Mouse (Mus musculus) limb, embryonic 13.5 days (tissue): ENCODE measurements around the gene 2810408A11Rik. TPM values are rescaled to one million over a fixed set of nuclear protein-coding genes. Genes with fewer than 3 reads are reported as not detected.
"Not testable (repeated sequence)": the region's sequence is repeated elsewhere in the genome, so short reads cannot be mapped to it uniquely, and the experiment has no call there.

Source experiments
- ATAC-seq: fragments of 200-750 bp; cut with Nextera tagmentation; 2 replicates; pipeline ENCODE4 v1.8.0; 2017; ENCODE audit warnings: low read depth, moderate number of reproducible peaks, moderate TSS enrichment; ENCODE audit not compliant: low FRiP score
- H3K27ac ChIP-seq: fragments of 300-500 bp; sonication (generic); 2 replicates; pipeline ENCODE4 v1.5.1; 2015; ENCODE audit warnings: inconsistent platforms, mild to moderate bottlenecking, moderate library complexity
- H3K27me3 ChIP-seq: fragments of 300-500 bp; sonication (generic); 2 replicates; pipeline ENCODE4 v1.6.1; 2015; ENCODE audit warnings: mild to moderate bottlenecking, inconsistent platforms
- H3K36me3 ChIP-seq: fragments of 300-500 bp; sonication (generic); 2 replicates; pipeline ENCODE4 v1.6.1; 2015; ENCODE audit warnings: inconsistent platforms, mild to moderate bottlenecking, moderate library complexity
- H3K4me1 ChIP-seq: fragments of 300-500 bp; sonication (generic); 2 replicates; pipeline ENCODE4 v1.6.1; 2015; ENCODE audit warnings: inconsistent platforms
- H3K4me2 ChIP-seq: fragments of 300-500 bp; sonication (generic); replicated peaks from 2 replicates; pipeline ENCODE4 v1.6.1; 2015; ENCODE audit warnings: inconsistent platforms, mild to moderate bottlenecking, moderate library complexity
- H3K4me3 ChIP-seq: fragments of 300-500 bp; sonication (generic); 2 replicates; pipeline ENCODE4 v1.5.1; 2015; ENCODE audit warnings: moderate library complexity, mild to moderate bottlenecking, inconsistent platforms
- H3K9ac ChIP-seq: fragments of 300-500 bp; sonication (generic); 2 replicates; pipeline ENCODE4 v1.6.1; 2015; ENCODE audit warnings: mild to moderate bottlenecking, inconsistent platforms
- H3K9me3 ChIP-seq: fragments of 300-500 bp; sonication (generic); 2 replicates; pipeline ENCODE4 v1.6.1; 2016; ENCODE audit warnings: inconsistent platforms
- WGBS: fragments of 180-500 bp; shearing (Covaris S2); methylation state at CpG from one replicate; pipeline ENCODE4 v1.1.7; 2015; 5-methylcytosine and 5-hydroxymethylcytosine counted together
- polyA plus RNA-seq: library from polyadenylated mRNA; unstranded; fragments of >200 nt; fragmentation: Nextera tagmentation; extraction: Ambion mirVana; gene quantifications from 2 replicates; pipeline ENCODE4 v1.2.1, GENCODE M21; 2015

The 2810408A11Rik gene
- polyA plus RNA-seq, 1 experiment from 2014 or later: 16.1 TPM

DNA sequence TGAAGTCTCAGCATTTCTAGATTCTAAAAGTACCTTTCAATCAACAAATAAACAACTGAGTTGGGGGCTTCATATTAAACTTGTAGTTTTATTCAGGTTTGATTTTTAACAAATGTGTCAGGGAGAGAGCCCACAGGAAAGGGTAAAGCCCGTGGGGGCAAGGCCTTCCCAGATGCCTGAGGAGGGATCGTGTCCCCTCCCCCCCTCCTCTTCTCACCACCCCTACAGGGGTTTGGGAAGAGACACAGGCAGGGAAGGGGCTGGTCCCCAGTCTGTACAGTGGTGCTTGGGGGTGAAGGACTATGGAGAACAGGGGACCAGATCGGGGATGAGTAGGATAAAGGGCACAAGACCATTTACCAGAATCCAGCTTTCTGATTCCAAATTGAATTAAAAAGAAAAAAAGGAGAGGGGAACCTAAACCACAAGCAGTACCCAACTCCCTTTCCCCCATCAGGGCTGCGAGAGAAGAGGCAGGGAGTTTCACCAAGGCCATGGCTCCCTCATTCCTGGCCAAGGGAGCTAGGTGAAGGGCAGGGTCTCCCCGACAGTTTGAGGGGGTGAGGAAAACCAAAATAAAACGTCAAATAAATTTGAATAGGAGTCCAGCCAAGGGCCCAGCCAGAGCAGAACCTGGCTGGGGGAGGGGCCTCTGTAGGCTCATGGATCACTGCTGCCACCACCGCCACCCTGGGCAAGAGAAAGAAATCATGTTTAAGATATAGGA, 16.0 kb upstream of the 2810408A11Rik start:
- not testable (repeated sequence) for H3K4me2 ChIP-seq, ATAC-seq
- H3K36me3 ChIP-seq: peaks cover 65% of the 10 kb centered on the region

DNA sequence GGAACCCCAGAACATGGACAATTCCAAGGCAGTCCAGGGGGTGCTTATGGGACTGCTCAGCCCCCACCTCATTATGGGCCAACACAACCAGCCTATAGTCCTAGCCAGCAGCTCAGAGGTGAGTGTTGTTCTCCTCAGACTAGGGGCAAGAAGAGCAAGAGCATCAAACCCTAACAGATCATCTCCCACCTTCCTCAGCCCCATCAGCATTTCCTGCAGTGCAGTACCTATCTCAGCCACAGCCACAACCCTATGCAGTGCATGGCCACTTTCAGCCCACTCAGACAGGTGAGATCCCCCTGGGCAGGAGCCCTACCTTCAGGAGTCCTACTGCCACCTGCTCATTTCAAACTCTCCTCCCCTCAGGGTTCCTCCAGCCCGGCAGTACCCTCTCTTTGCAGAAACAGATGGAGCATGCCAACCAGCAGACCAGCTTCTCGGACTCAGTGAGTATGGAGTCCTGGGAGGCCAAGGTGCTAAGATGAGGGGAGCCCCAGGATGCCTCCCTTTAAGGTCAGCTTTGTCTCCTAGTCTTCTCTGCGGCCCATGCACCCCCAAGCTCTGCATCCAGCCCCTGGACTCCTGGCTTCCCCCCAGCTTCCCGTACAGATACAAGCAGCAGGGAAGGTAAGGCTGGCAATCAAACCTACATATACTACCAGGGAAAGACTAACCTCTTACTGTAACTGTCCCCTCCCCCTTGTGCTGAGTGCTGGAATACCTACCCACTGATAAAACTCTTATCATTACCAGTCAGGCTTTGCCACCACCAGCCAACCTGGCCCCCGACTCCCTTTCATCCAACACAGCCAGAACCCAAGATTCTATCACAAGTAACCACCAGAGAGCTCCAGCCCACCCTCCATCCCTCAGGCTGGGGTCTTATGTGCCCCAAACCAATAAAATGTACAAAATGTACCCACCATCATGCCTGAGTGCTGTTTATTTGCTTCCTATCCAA, 15.2 kb upstream of the 2810408A11Rik start:
- Histone ChIP-seq H3K4me2 (peak overlapping the region; percentile 81), H3K4me1 (peaks cover 45% of the 10 kb centered on the region), H3K27me3 (no peaks in the 10 kb centered on the region), H3K27ac (no peak overlapping the region), H3K4me3 (peak overlapping the region; percentile 87), H3K9ac (peak overlapping the region; percentile 3; the same call in 1 of the 2 replicates), H3K36me3 (peaks cover 74% of the 10 kb centered on the region), H3K9me3 (no peaks in the 10 kb centered on the region)
- no peak for ATAC-seq
- 76% methylated on average over 5 of the region's 5 CpGs for WGBS

More for the DNA sequence above, 16.0 kb upstream of the 2810408A11Rik start:
- peaks cover 45% of the 10 kb centered on the region for H3K4me1 ChIP-seq
- not testable (repeated sequence) for H3K9me3 ChIP-seq, H3K27ac ChIP-seq, H3K27me3 ChIP-seq, H3K9ac ChIP-seq, H3K4me3 ChIP-seq
- WGBS: 59% methylated on average over 7 of the region's 7 CpGs

DNA sequence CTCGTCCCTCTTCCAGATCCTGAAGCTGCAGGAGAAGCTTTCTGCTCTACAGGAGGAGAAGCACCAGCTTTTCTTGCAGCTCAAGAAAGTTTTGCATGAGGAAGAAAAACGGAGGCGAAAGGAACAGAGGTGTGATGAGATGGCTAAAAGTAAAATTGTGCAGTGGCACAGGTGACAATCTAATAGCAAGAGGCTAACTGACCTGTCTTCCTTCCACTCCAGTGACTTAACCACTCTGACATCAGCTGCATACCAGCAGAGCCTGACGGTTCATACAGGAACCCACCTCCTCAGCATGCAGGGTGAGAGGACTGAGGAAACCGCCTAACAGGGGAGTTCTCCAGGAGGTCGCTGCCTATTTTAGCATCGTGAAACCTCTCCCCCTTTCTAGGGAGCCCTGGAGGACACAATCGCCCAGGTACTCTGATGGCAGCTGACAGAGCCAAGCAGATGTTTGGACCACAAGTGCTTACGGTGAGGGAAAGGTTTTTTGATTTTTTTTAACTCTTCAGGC, 14.2 kb upstream of the 2810408A11Rik start:
- WGBS: 32% methylated on average over 9 of the region's 9 CpGs
- peak overlapping the region; percentile 87 for H3K4me3 ChIP-seq
- H3K9me3 ChIP-seq: no peaks in the 10 kb centered on the region
- H3K27ac ChIP-seq: no peak overlapping the region
- H3K4me2 ChIP-seq: peak overlapping the region; percentile 81
- no peak for ATAC-seq
- H3K9ac ChIP-seq: peak overlapping the region; percentile 92
- peaks cover 45% of the 10 kb centered on the region for H3K4me1 ChIP-seq
- peaks cover 84% of the 10 kb centered on the region for H3K36me3 ChIP-seq
- H3K27me3 ChIP-seq: no peaks in the 10 kb centered on the region

DNA sequence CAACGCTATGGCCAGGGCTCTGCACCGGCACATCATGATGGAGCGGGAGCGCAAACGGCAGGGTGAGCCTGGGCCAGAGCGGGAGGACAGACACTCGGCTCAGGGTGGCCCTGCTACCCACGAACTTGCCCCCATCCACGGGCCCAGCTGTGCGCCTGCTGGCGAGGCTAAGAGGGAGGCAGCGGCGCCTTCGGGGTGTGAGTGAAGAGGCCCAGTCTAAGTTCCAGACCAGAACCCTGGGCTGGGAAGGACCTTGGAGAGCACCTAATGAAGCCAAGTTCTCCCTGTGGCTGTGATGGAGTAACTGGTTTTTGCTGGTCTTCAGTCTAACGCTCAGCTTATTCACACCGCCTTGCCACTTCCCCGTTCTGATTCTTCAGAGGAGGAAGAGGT, 13.6 kb upstream of the 2810408A11Rik start:
- ATAC-seq: no peak
- H3K27me3 ChIP-seq: no peaks in the 10 kb centered on the region
- peak overlapping the region; percentile 92 for H3K27ac ChIP-seq
- peaks cover 88% of the 10 kb centered on the region for H3K36me3 ChIP-seq
- peaks cover 41% of the 10 kb centered on the region for H3K4me1 ChIP-seq
- peak overlapping the region; percentile 92 for H3K9ac ChIP-seq
- peak overlapping the region; percentile 81 for H3K4me2 ChIP-seq
- no peaks in the 10 kb centered on the region for H3K9me3 ChIP-seq
- WGBS: under 1% methylated on average over 17 of the region's 17 CpGs
- peak overlapping the region; percentile 87 for H3K4me3 ChIP-seq

DNA sequence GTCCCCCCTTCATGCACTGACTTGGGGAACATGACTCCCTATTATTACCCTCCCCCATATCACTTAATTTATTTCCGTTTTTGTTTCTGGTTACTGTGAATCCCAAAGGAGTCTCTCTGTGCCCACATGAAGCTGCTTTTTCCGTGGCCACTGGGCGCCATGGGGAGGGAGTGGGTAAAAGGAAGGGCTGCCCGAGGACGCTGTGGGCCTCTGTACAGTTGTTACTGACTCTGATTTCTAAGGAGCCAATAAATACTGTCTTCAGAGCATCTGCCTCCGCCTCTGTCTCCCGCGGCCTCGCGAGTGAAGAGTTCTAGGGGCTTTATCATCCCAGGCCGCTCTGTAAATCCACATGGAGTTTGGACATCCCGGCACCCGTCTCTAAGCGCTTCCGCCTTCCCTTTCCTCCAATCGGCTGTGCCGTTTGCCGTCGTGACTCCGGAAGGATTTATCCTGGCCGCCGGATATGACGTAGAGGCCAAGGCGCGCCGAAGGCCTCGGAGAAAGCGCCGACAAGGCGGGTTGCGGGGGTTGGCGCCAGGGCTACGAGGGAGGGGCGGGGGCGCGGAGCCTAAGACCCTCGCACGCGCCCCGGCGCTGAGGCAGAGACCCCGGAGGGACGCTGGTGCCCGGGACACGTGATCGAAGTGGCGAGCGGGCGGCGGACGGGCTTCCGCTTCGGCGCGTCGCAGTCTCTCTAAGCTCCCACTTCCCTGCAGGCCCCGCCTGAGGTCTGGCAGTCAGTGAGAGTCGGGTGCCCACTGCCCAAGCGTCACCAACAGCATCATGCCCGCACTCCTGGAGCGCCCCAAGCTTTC, 13.0 kb upstream of the 2810408A11Rik start, which contains the start of gene Gps2:
Gene Gps2, plus strand, starts transcription at position 335 of the 818 bp plus-strand sequence.
- WGBS: 2% methylated on average over 61 of the region's 61 CpGs
- Histone ChIP-seq H3K36me3 (peaks cover 88% of the 10 kb centered on the region), H3K4me1 (peaks cover 35% of the 10 kb centered on the region), H3K9ac (peak within 1 kb of the TSS; percentile 92), H3K4me2 (peak within 1 kb of the TSS; percentile 81), H3K27ac (peak within 1 kb of the TSS; percentile 92), H3K27me3 (no peaks in the 10 kb centered on the region), H3K9me3 (no peaks in the 10 kb centered on the region), H3K4me3 (peak within 1 kb of the TSS; percentile 87)
- peak; percentile 91 for ATAC-seq

DNA sequence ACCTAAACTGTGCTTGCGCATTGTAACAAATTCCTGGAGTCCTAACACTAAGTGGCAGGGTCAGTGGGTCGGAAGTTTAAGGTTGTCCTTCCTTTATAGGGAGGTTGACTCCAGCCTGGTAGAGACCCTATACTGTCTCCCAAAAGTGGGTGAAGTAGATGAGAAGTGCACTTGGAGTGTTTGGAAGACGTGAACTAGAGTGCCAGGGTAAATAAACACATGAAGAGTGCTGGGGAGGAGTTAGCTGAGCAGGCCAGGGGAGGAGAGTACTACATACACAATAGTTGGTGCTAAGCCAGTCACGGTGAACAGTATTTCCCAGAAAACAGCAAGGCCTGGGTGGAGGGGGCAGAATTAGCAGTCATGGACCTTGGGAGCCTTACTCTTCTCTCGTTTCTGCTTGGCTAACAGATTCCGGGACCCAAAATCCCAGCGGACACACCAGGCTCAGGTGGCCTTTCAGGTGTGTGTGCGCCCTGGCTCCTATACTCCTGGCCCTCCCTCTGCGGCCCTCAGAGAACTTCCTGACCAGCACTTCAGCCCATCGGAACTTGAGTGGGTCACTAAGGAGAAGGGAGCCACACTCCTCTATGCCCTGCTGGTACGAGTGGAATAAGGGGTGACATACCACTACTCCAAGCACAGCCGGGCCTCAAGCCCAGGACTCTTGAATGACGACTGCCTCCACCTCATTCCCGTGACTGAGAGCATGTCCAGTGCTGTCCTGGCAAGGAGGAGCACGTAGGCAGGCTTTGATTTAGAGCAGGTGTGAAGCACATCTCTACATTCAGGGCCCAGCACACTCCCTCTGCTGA, 12.1 kb upstream of the 2810408A11Rik start:
- no peak for ATAC-seq
- Histone ChIP-seq H3K36me3 (peaks cover 88% of the 10 kb centered on the region), H3K9ac (peak overlapping the region; percentile 92), H3K4me2 (peak overlapping the region; percentile 81), H3K4me3 (peak overlapping the region; percentile 87), H3K27me3 (no peaks in the 10 kb centered on the region), H3K27ac (peak overlapping the region; percentile 92; the same call in 1 of the 2 replicates), H3K4me1 (peaks cover 27% of the 10 kb centered on the region), H3K9me3 (no peaks in the 10 kb centered on the region)
- WGBS: 78% methylated on average over 15 of the region's 15 CpGs

DNA sequence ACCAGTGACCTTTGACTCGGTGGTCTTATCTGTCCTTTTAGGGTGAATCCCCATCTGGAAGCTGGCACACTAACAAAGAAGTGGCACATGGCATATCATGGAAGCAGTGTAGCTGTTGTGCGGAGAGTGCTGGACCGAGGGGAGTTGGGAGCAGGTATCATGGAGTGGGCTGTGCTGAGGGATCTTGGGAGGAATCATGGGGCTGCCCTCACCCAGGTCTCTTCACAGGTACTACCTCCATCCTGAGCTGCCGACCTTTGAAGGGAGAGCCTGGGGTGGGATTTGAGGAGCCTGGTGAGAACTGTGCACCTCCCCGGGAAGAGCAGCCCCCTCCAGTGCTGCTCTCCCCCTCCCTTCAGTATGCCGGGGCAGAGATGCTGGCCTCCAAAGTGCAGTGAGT, 10.9 kb upstream of the 2810408A11Rik start:
- peaks cover 88% of the 10 kb centered on the region for H3K36me3 ChIP-seq
- H3K4me3 ChIP-seq: no peak overlapping the region
- 98% methylated on average over 6 of the region's 6 CpGs for WGBS
- H3K4me1 ChIP-seq: peaks cover 27% of the 10 kb centered on the region
- no peak overlapping the region for H3K9ac ChIP-seq
- H3K27ac ChIP-seq: no peak overlapping the region
- H3K4me2 ChIP-seq: no peak overlapping the region
- no peaks in the 10 kb centered on the region for H3K27me3 ChIP-seq
- no peak for ATAC-seq
- H3K9me3 ChIP-seq: no peaks in the 10 kb centered on the region

DNA sequence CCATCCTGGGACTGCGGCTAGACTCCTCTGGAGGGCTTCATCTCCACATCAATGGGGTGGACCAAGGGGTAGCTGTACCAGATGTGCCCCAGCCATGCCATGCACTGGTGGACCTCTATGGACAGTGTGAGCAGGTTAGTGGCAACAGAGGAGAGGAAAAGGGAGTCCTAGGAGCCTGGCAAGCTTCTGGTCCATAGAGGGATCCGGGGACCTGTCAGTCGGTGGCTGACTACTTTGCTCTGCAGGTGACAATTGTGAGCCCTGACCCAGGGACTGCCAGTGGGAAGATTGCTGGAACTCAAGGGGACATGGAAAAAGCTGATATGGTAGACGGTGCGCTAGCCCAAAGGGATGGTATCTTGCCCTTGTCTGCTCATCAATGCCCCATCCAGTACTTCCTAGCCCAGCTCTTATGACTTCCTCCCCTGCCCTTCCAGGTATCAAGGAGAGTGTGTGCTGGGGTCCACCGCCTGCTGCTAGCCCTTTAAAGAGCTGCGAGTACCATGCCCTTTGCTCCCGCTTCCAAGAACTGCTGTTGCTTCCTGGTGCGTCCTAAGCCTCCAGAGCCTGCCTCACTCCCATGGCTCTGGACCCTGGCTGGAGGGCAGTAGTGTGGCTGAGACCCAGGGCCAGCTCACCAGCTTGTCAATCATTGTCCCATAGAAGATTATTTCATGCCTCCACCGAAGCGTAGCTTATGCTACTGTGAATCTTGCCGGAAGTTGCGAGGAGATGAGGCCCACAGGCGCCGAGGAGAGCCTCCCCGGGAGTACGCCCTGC, 10.2 kb upstream of the 2810408A11Rik start:
- no peak for ATAC-seq
- no peaks in the 10 kb centered on the region for H3K9me3 ChIP-seq
- H3K9ac ChIP-seq: no peak overlapping the region
- no peaks in the 10 kb centered on the region for H3K27me3 ChIP-seq
- peaks cover 22% of the 10 kb centered on the region for H3K4me1 ChIP-seq
- 91% methylated on average over 17 of the region's 17 CpGs for WGBS
- no peak overlapping the region for H3K4me2 ChIP-seq
- H3K36me3 ChIP-seq: peaks cover 88% of the 10 kb centered on the region
- H3K4me3 ChIP-seq: no peak overlapping the region
- H3K27ac ChIP-seq: no peak overlapping the region

DNA sequence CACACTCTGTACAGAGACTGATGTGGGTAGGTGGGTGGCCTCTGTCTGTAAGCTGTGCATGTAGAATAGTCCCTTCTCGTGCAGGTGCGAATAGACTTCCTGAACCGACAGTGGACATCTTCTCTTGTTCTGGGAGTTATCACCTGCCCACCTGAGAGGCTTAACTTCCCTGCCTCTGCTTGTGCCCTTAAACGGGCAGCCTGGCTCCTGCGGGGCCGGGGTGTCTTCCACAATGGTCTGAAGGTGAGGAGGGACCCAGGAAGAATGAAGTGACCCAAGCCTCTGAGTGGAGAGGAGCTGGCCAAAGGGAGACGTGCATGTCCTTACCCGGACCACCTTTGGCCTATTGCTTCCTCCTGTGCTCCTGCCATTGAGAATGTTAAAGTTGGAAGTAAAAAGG, 9.4 kb upstream of the 2810408A11Rik start:
- no peak overlapping the region for H3K4me2 ChIP-seq
- no peak overlapping the region for H3K9ac ChIP-seq
- WGBS: 94% methylated on average over 8 of the region's 8 CpGs
- H3K27ac ChIP-seq: no peak overlapping the region
- H3K36me3 ChIP-seq: peaks cover 88% of the 10 kb centered on the region
- no peaks in the 10 kb centered on the region for H3K9me3 ChIP-seq
- no peak for ATAC-seq
- no peaks in the 10 kb centered on the region for H3K27me3 ChIP-seq
- H3K4me1 ChIP-seq: peaks cover 14% of the 10 kb centered on the region
- H3K4me3 ChIP-seq: no peak overlapping the region

DNA sequence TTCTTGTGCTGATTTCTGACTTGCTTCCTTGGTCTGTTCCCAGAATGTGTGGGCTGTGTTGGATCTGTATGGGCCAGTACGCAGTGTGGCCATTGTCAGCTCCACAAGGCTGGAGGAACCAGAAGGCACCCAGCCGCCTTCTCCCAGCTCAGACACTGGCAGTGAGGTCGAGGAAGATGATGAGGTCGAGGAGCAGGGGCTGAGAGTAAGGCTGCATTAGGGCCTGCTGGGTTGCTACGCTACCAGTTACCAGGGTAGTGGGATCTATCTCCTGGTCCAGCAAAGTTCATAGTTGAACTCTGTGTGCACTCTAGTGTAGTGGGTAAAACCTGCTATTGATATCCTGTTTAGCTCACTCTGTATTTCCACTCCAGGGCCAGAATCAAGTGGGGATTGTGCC, 8.4 kb upstream of the 2810408A11Rik start:
- Histone ChIP-seq H3K9me3 (no peaks in the 10 kb centered on the region), H3K36me3 (peaks cover 93% of the 10 kb centered on the region), H3K4me2 (no peak overlapping the region), H3K27ac (no peak overlapping the region), H3K9ac (no peak overlapping the region), H3K27me3 (no peaks in the 10 kb centered on the region), H3K4me3 (no peak overlapping the region), H3K4me1 (peaks cover 7% of the 10 kb centered on the region)
- ATAC-seq: no peak
- 94% methylated on average over 5 of the region's 5 CpGs for WGBS
